Mouse (Mus musculus): ENCODE measurements at regions not wholly inside any gene's neighbourhood (a gene's known extent, or its start where the extent isn't known, plus 50 kb on each side); places are given as distances from the start of the nearest gene placed in this dataset.

DNA sequence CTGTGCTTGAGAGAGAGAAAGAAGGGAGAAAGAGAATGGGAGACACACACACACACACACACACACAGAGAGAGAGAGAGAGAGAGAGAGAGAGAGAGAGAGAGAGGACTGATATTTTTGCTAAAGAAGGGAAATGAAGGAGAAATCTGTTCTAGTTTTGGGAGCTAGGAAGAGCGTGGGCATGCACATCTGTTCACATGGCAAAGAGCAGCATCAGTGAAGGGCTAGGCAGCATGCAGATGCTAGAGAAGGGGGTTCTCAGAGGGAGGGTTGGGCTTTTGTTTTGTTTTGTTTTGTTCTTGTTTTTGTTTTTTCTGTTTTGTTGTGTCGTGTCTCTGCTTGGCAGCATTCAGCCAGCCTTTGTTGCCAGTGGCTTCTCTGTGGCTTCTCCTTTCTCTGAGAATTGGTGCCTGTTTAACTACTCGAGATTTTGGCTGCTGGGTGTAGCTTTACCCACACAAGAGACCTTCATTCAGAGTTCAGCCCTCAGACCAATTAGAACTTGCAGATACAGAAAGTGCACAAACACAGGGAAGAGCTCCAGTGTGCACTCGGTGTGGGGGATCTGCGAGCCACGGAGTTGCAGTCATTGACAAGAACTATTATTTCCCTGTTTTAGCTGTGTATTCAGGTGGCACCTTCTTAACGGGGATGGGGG, 237.9 kb upstream of the Id4 start:
- Histone ChIP-seq H3K27me3 (ENCODE audit: control insufficient read depth, insufficient read depth, insufficient read length) (no peaks in the 10 kb centered on the region), H3K36me3 (ENCODE audit: control insufficient read depth, insufficient read depth) (no peaks in the 10 kb centered on the region), H3K79me2 (ENCODE audit: control insufficient read depth, insufficient read depth) (no peaks in the 10 kb centered on the region), H3K4me3 (ENCODE audit: insufficient read depth, poor library complexity, severe bottlenecking) (no peak overlapping the region), H3ac (ENCODE audit: control insufficient read depth, insufficient read length, low read depth) (no peak overlapping the region), H3K79me3 (ENCODE audit: low read depth) (no peaks in the 10 kb centered on the region)
- TF ChIP-seq FOSL1 (IDR thresholded peaks at IDR 0.05; ENCODE audit: insufficient read depth, low read length, poor library complexity, severe bottlenecking), result no peak
- TF ChIP-seq CTCF (IDR thresholded peaks at IDR 0.05; ENCODE audit: control insufficient read depth, insufficient read depth, insufficient read length), result no peak
- no peak for TF ChIP-seq MYOG (IDR thresholded peaks at IDR 0.05; ENCODE audit: control insufficient read depth, extremely low read depth, insufficient read length)
- no peak for TF ChIP-seq USF1 (IDR thresholded peaks at IDR 0.05; ENCODE audit: low read depth)
- TF ChIP-seq CEBPB (IDR thresholded peaks at IDR 0.05; ENCODE audit: low read depth), result no peak

DNA sequence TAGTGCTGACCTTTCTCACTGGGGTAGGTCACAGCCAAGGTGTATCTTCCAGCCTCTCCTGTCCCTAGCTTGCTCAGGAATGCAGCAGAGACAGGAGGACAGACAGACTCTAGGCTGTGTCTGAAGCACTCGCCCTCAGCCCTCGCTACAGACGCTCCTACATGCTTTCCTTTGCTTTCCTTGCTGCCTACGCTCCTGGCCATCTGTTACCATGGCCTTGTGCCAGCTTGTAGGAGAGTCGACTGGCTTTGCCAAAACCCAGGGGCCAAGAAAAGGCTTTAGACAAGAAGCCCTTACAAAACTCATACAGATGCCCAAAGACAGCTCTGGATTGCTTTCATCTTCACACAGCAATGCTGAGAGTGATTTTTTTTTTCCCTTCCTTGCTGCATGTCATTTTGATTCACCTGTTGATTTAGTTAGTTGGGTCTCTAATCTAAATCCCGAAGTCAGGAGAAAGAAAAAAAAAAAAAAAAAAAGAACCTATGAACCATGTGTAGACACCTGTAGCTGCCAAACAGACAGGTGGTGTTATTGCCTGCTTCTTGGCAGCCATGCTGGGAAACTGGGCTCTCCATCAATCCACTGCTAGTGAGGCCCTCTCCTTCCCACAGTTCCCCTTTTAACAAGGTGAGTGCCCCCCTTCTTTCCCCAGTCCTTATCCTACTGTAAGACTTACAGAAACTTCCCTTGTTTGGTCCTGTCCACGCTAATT, 233.1 kb upstream of the Id4 start:
- Histone ChIP-seq H3K79me3 (ENCODE audit: low read depth) (no peaks in the 10 kb centered on the region), H3K36me3 (ENCODE audit: control insufficient read depth, insufficient read depth) (no peaks in the 10 kb centered on the region), H3K27me3 (ENCODE audit: control insufficient read depth, insufficient read depth, insufficient read length) (no peaks in the 10 kb centered on the region), H3K79me2 (ENCODE audit: control insufficient read depth, insufficient read depth) (no peaks in the 10 kb centered on the region), H3ac (ENCODE audit: control insufficient read depth, insufficient read length, low read depth) (no peak overlapping the region), H3K4me3 (ENCODE audit: insufficient read depth, poor library complexity, severe bottlenecking) (no peak overlapping the region)
- TF ChIP-seq MYOG (IDR thresholded peaks at IDR 0.05; ENCODE audit: control insufficient read depth, extremely low read depth, insufficient read length) (no peak), USF1 (IDR thresholded peaks at IDR 0.05; ENCODE audit: low read depth) (no peak), CTCF (IDR thresholded peaks at IDR 0.05; ENCODE audit: control insufficient read depth, insufficient read depth, insufficient read length) (no peak), FOSL1 (IDR thresholded peaks at IDR 0.05; ENCODE audit: insufficient read depth, low read length, poor library complexity, severe bottlenecking) (no peak)

DNA sequence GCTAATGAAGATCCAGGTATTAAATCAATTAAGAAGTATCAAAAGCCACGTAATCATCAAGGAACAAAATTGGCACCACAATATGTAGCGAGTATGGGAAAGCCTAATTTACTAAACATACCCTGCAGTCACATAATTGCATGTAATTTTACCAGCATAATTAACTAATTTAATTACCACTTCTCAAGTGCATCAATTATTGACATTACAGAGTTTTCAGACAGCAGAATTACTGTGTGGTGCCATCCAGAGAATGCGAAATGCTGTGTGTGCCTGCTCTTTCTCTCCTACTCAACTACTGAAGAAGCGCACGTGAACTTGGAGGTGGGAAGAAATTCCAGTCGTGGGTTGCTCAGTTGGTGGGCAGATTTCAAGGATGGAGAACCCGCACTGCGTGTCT, 229.5 kb upstream of the Id4 start:
- Histone ChIP-seq H3K79me3 (ENCODE audit: low read depth) (no peaks in the 10 kb centered on the region), H3K27me3 (ENCODE audit: control insufficient read depth, insufficient read depth, insufficient read length) (no peaks in the 10 kb centered on the region), H3ac (ENCODE audit: control insufficient read depth, insufficient read length, low read depth) (no peak overlapping the region), H3K79me2 (ENCODE audit: control insufficient read depth, insufficient read depth) (no peaks in the 10 kb centered on the region), H3K36me3 (ENCODE audit: control insufficient read depth, insufficient read depth) (no peaks in the 10 kb centered on the region), H3K4me3 (ENCODE audit: insufficient read depth, poor library complexity, severe bottlenecking) (no peak overlapping the region)
- TF ChIP-seq CTCF (IDR thresholded peaks at IDR 0.05; ENCODE audit: control insufficient read depth, insufficient read depth, insufficient read length) (no peak), FOSL1 (IDR thresholded peaks at IDR 0.05; ENCODE audit: insufficient read depth, low read length, poor library complexity, severe bottlenecking) (no peak), MAX (IDR thresholded peaks at IDR 0.05) (no peak), MYOG (IDR thresholded peaks at IDR 0.05; ENCODE audit: control insufficient read depth, extremely low read depth, insufficient read length) (no peak), USF1 (IDR thresholded peaks at IDR 0.05; ENCODE audit: low read depth) (no peak), MYOD1 (IDR thresholded peaks at IDR 0.05; ENCODE audit: control insufficient read depth, insufficient read length, low read depth) (no peak)

DNA sequence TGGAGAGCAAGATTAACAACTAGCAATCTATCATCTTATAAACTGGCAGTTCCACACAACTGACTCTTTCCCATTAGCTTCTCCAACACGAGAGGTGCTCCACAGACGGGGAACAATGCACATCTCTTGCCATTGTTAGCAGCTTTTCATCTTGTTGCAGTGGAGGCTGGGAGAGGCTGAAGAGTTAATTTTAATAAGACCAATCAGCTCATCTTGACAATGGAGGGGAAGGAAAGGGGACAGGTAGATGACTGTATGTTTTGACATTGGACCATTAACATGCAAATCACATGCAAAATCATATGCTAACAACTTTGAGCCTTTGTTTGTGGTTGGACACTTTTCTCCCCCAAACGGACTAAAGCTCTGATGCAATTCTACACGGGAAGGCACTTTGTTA, 218.9 kb upstream of the Id4 start:
- H3K79me3 ChIP-seq (ENCODE audit: low read depth), result no peaks in the 10 kb centered on the region
- peaks cover 7% of the 10 kb centered on the region for H3K27me3 ChIP-seq (ENCODE audit: control insufficient read depth, insufficient read depth, insufficient read length)
- no peak overlapping the region for H3ac ChIP-seq (ENCODE audit: control insufficient read depth, insufficient read length, low read depth)
- TF ChIP-seq MAX (IDR thresholded peaks at IDR 0.05), result no peak
- no peak for TF ChIP-seq CTCF (IDR thresholded peaks at IDR 0.05; ENCODE audit: control insufficient read depth, insufficient read depth, insufficient read length)
- no peak for TF ChIP-seq USF1 (IDR thresholded peaks at IDR 0.05; ENCODE audit: low read depth)
- TF ChIP-seq CEBPB (IDR thresholded peaks at IDR 0.05; ENCODE audit: low read depth), result no peak
- TF ChIP-seq FOSL1 (IDR thresholded peaks at IDR 0.05; ENCODE audit: insufficient read depth, low read length, poor library complexity, severe bottlenecking), result no peak
- no peak for TF ChIP-seq MYOG (IDR thresholded peaks at IDR 0.05; ENCODE audit: control insufficient read depth, extremely low read depth, insufficient read length)
- no peak overlapping the region for H3K4me3 ChIP-seq (ENCODE audit: insufficient read depth, poor library complexity, severe bottlenecking)
- H3K79me2 ChIP-seq (ENCODE audit: control insufficient read depth, insufficient read depth), result no peaks in the 10 kb centered on the region
- H3K36me3 ChIP-seq (ENCODE audit: control insufficient read depth, insufficient read depth), result no peaks in the 10 kb centered on the region

DNA sequence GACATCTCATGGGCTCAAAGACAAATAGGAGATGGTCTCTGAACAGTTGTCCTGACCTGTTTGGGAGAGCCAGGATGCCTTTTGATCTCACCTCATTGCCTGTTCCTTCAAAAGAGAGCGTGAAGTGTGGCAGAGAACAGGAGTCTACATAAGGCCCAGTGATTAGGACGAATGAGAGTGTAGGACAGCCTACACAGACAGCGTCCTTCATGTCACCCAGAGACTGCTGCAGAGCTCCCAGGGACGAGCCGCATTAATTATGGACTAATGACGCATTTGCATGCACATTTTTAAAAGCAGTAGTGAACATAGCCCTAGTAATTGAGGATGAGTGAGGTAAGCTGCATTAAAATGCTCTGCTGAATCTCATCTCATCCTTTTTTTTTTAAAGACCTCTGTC, 218.5 kb upstream of the Id4 start:
- Histone ChIP-seq H3K79me3 (ENCODE audit: low read depth) (no peaks in the 10 kb centered on the region), H3ac (ENCODE audit: control insufficient read depth, insufficient read length, low read depth) (no peak overlapping the region), H3K27me3 (ENCODE audit: control insufficient read depth, insufficient read depth, insufficient read length) (peaks cover 7% of the 10 kb centered on the region), H3K79me2 (ENCODE audit: control insufficient read depth, insufficient read depth) (no peaks in the 10 kb centered on the region), H3K36me3 (ENCODE audit: control insufficient read depth, insufficient read depth) (no peaks in the 10 kb centered on the region), H3K4me3 (ENCODE audit: insufficient read depth, poor library complexity, severe bottlenecking) (no peak overlapping the region)
- TF ChIP-seq CTCF (IDR thresholded peaks at IDR 0.05; ENCODE audit: control insufficient read depth, insufficient read depth, insufficient read length), result no peak
- TF ChIP-seq MAX (IDR thresholded peaks at IDR 0.05), result no peak
- TF ChIP-seq USF1 (IDR thresholded peaks at IDR 0.05; ENCODE audit: low read depth), result no peak
- no peak for TF ChIP-seq CEBPB (IDR thresholded peaks at IDR 0.05; ENCODE audit: low read depth)
- TF ChIP-seq MYOG (IDR thresholded peaks at IDR 0.05; ENCODE audit: control insufficient read depth, extremely low read depth, insufficient read length), result no peak
- no peak for TF ChIP-seq FOSL1 (IDR thresholded peaks at IDR 0.05; ENCODE audit: insufficient read depth, low read length, poor library complexity, severe bottlenecking)
- TF ChIP-seq MYOD1 (IDR thresholded peaks at IDR 0.05; ENCODE audit: control insufficient read depth, insufficient read length, low read depth), result no peak

Measured in C2C12 (cell line).